In genomic region chr7:122158915-122159902, GRCm38 (mm10) we compare ENCODE assay signal across 8 mouse cellular contexts. TPM values are rescaled to one million over a fixed set of nuclear protein-coding genes. Genes with fewer than 3 reads are reported as not detected.
DNase-seq lines count a peak whose midpoint lies in the region; ATAC-seq and TF ChIP-seq lines count a peak whose summit lies in the region.

Plk1 (plus strand) TSS chr7:122159439.

- H3K4me1 ChIP-seq in ES-E14 (ENCODE audit: control insufficient read depth in 2 of 2, insufficient read depth in 2 of 2, low read length in 2 of 2, poor library complexity in 1 of 2), result peaks cover 2 to 24% of the 10 kb centered on the region in 2 experiments; a peak in 2 of 4 replicates
- H3K4me1 ChIP-seq in forebrain, embryonic 14.5 days (ENCODE audit: control insufficient read depth, insufficient read depth, low read length), result peaks cover 18% of the 10 kb centered on the region

- intact Hi-C loops in heart, postnatal 14 days (cut with DNase I), result loop anchor here (2.0 kb wide), 1 partner anchor 26 kb away; the partner anchor contains the start of genes Dctn5 and Palb2

- in situ Hi-C loops in ES-E14 (cut with MboI; ENCODE audit: low sequenced_read_pairs in 2 of 2, unreplicated experiment in 2 of 2), result no loop called here

- no peaks in the 10 kb centered on the region for H3K9me3 ChIP-seq in ES-E14 (ENCODE audit: control insufficient read depth, insufficient read depth, low read depth, low read length)
- no peaks in the 10 kb centered on the region for H3K9me3 ChIP-seq in forebrain, embryonic 14.5 days (replicated peaks; ENCODE audit: control insufficient read depth, low read length)

- peak; percentile 96 for ATAC-seq in forebrain, embryonic 14.5 days
- peak; percentile 65; the same call in 1 of the 2 replicates for ATAC-seq in neutrophil, adult 5-6 weeks (ENCODE audit: extremely low read depth, insufficient number of reproducible peaks, low FRiP score, poor library complexity, severe bottlenecking)

- under 1% methylated on average over 63 of the region's 63 CpGs for WGBS in forebrain, embryonic 14.5 days

- DNase-seq in ES-E14 (ENCODE audit: low read depth, low spot score), result peak; percentile 92
- peak; percentile 46 for DNase-seq in cerebellum, adult 11 months
- peak; percentile 94 for DNase-seq in forebrain, embryonic 14.5 days (ENCODE audit: low spot score)
- peak; percentile 79 to 83 for DNase-seq in heart, postnatal 14 days
- peak; percentile 74 for DNase-seq in layer of hippocampus, adult 11-12 months (ENCODE audit: low spot score)
- peak; percentile 73 to 74 for DNase-seq in lung, adult 18-20 months
- peak; percentile 60 to 71 for DNase-seq in thymus, adult 18-20 months

- peak within 1 kb of the TSS; percentile 92 for H3K4me2 ChIP-seq in forebrain, embryonic 14.5 days (ENCODE audit: low read length)

- no peaks in the 10 kb centered on the region for H3K27me3 ChIP-seq in forebrain, embryonic 14.5 days (replicated peaks; ENCODE audit: control insufficient read depth, insufficient read depth, low read length)

- H3K9ac ChIP-seq in ES-E14 (ENCODE audit: insufficient read depth, low read depth, low read length, poor library complexity, severe bottlenecking), result peak within 1 kb of the TSS; percentile 93
- peak within 1 kb of the TSS; percentile 79 for H3K9ac ChIP-seq in forebrain, embryonic 14.5 days (ENCODE audit: low read length)

- peak within 1 kb of the TSS; percentile 83 for H3K27ac ChIP-seq in ES-E14 (ENCODE audit: insufficient read depth, low read depth, low read length, poor library complexity, severe bottlenecking)
- peak within 1 kb of the TSS; percentile 84 for H3K27ac ChIP-seq in forebrain, embryonic 14.5 days (ENCODE audit: low read depth, low read length)

- peaks cover 37% of the 10 kb centered on the region for H3K36me3 ChIP-seq in ES-E14 (ENCODE audit: control insufficient read depth, insufficient read depth, low read length, poor library complexity, severe bottlenecking)
- H3K36me3 ChIP-seq in forebrain, embryonic 14.5 days (ENCODE audit: control insufficient read depth, insufficient read depth, low read length), result peaks cover 30% of the 10 kb centered on the region

- peak within 1 kb of the TSS; percentile 90 to 95 for H3K4me3 ChIP-seq in ES-E14 (ENCODE audit: insufficient read depth in 1 of 2, low read depth in 1 of 2, low read length in 2 of 2, poor library complexity in 1 of 2, severe bottlenecking in 1 of 2)
- H3K4me3 ChIP-seq in forebrain, embryonic 14.5 days (ENCODE audit: low read depth, low read length), result peak within 1 kb of the TSS; percentile 58

TF ChIP-seq in ES-E14, 5 proteins besides CTCF, POLR2A, EP300 and RAD21:
- TF ChIP-seq HCFC1 (IDR thresholded peaks at IDR 0.05; ENCODE audit: borderline replicate concordance, insufficient read depth, low read length) (no peak), ZNF384 (IDR thresholded peaks at IDR 0.05; ENCODE audit: low read depth, low read length) (no peak), MAFK (IDR thresholded peaks at IDR 0.05; ENCODE audit: insufficient read depth, low read depth, low read length) (no peak), ZC3H11A (IDR thresholded peaks at IDR 0.05; ENCODE audit: borderline replicate concordance, low read depth, low read length) (no peak), CHD2 (IDR thresholded peaks at IDR 0.05; ENCODE audit: low read depth, low read length) (no peak)
TF ChIP-seq in ES-E14: peak in this region for 0.

RNA-seq across cellular contexts. Expression of gene Plk1, which starts in this region (rescaled TPM):
- 66.1 and 73.8 TPM in 2 replicates for total RNA-seq in ES-E14 (2012; rRNA removed)
- 47.7 and 48.4 TPM in 2 replicates for polyA plus RNA-seq in forebrain, embryonic 14.5 days (2014; fragmentation: Nextera tagmentation; extraction: Ambion mirVana)
- total RNA-seq in heart, postnatal 14 days (2021), result 1 to 10 TPM; 4.1 to 5.9 TPM
- total RNA-seq in neutrophil, adult 5-6 weeks (2017), result 0.49 and 0.81 TPM in 2 replicates

Comparison
In these comparisons a context has a peak if more than half of its experiments do, and no peak if none do; other contexts are left out.
1. Peak in every context shown above with its lines: DNase-seq, ATAC-seq, H3K4me3 ChIP-seq and H3K27ac ChIP-seq.
2. Peak in ATAC-seq in neutrophil, adult 5-6 weeks; RNA of the gene not detected or under 1 TPM.